Mouse (Mus musculus): ENCODE data around the gene Mybph. TPM values are rescaled to one million over a fixed set of nuclear protein-coding genes. Genes with fewer than 3 reads are reported as not detected.

The Mybph gene
- total and polyA plus RNA-seq, 3 experiments: not detected

DNA sequence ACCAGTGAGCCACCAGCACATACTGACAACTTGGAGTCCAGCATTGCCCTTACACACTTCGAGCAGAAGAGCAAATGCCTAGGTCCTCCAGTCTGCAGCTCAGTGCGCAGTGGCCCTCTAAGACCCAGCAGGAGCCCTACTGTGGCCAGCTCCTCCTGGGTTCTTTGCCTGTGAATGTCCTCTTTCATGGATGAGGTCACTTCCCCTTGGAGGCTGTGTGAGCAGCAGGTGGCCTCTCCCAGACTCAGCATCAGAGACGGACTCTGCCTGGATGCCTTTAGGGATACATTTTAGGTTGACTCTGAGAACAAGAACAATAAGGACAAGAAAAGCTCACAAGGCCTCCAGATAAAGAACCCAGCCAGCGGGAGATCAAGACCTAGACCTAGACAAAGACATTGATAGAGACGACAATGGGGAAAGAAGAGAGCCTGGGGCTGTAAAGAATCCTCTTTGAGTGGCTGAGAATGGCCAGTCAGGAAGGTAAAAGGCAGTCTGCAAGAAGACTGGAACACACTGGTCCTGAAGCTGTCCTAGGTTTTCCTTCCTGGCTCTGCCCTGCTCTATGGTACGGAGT, 17.0 kb downstream of the Mybph start:
- peaks cover 0 to 9% of the 10 kb centered on the region in 2 experiments; a peak in 2 of 4 replicates for H3K36me3 ChIP-seq (ENCODE audit: control insufficient read depth in 1 of 2, insufficient read depth in 2 of 2, low read length in 2 of 2)
- no peak overlapping the region for H3K4me3 ChIP-seq (ENCODE audit: control insufficient read depth in 1 of 2, insufficient read depth in 1 of 2, low read depth in 2 of 2, low read length in 2 of 2)
- no peak overlapping the region for H3K27ac ChIP-seq (ENCODE audit: control insufficient read depth, low read depth, low read length)
- no peaks in the 10 kb centered on the region for H3K79me2 ChIP-seq (ENCODE audit: control insufficient read depth, insufficient read depth, low read length, poor library complexity)
- H3K4me1 ChIP-seq (ENCODE audit: control insufficient read depth in 1 of 2, insufficient read depth in 2 of 2, low read length in 2 of 2): peaks cover 2 to 25% of the 10 kb centered on the region in 2 experiments; a peak in 3 of 4 replicates
- DNase-seq (ENCODE audit: low read depth, low spot score): no peak
- H3K9ac ChIP-seq (ENCODE audit: control insufficient read depth, low read depth, low read length, poor library complexity, severe bottlenecking): no peak overlapping the region
- TF ChIP-seq TBP (IDR thresholded peaks at IDR 0.05; ENCODE audit: low read depth, low read length): no peak
- no peak for TF ChIP-seq USF1 (IDR thresholded peaks at IDR 0.05; ENCODE audit: low read depth, low read length)
- no peak for TF ChIP-seq NRF1 (IDR thresholded peaks at IDR 0.05; ENCODE audit: insufficient read depth, low read depth, low read length, poor library complexity, severe bottlenecking)
- TF ChIP-seq SIN3A (IDR thresholded peaks at IDR 0.05; ENCODE audit: low read length): no peak
- TF ChIP-seq TAL1 (IDR thresholded peaks at IDR 0.05; ENCODE audit: low read length): no peak
- TF ChIP-seq MAFK (IDR thresholded peaks at IDR 0.05; ENCODE audit: borderline replicate concordance, low read depth, low read length): no peak
- TF ChIP-seq CHD2 (IDR thresholded peaks at IDR 0.05; ENCODE audit: low read length): no peak
- no peak for TF ChIP-seq E2F4 (IDR thresholded peaks at IDR 0.05; ENCODE audit: borderline replicate concordance, low read depth, low read length)
- no peak for TF ChIP-seq RAD21 (IDR thresholded peaks at IDR 0.05; ENCODE audit: low read depth, low read length)
- TF ChIP-seq JUND (IDR thresholded peaks at IDR 0.05; ENCODE audit: low read depth, low read length): no peak
- TF ChIP-seq SMC3 (IDR thresholded peaks at IDR 0.05; ENCODE audit: low read depth, low read length): no peak
- TF ChIP-seq ELF1 (IDR thresholded peaks at IDR 0.05; ENCODE audit: low read depth, low read length): no peak
- TF ChIP-seq ETS1 (IDR thresholded peaks at IDR 0.05; ENCODE audit: low read depth, low read length): no peak
- TF ChIP-seq POLR2AphosphoS2 (IDR thresholded peaks at IDR 0.05; ENCODE audit: low read length): no peak
- no peak for TF ChIP-seq MAX (IDR thresholded peaks at IDR 0.05; ENCODE audit: low read length)
- no peaks in the 10 kb centered on the region for H3K9me3 ChIP-seq (replicated peaks; ENCODE audit: insufficient read depth, low read length)
- H3K27me3 ChIP-seq (ENCODE audit: control insufficient read depth in 1 of 2, insufficient read depth in 2 of 2, low read length in 2 of 2): 0 out of 4 replicates have a peak, but pooled peaks cover 0 to 1% of the 10 kb centered on the region in 2 experiments

DNA sequence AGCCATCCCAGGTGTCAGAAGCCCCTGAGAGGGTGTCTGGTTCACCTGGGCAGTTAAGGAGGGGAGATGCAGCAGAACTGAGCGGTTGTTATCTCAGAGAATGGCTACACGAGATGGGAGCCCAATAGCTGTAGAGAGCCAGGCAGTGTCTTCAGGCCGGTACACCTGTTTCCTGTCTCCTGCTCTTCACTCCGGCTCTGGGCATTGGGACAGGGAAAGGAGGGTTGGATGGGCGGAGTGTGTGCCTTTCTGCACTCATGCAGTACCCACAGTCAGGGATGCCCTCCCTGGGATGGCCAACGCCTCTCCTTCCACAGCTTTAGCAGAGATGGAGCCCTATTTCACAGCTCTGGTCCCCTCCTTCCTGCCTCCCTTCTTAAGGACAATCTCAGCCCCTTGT, 17.8 kb downstream of the Mybph start:
- Histone ChIP-seq H3K36me3 (ENCODE audit: control insufficient read depth in 1 of 2, insufficient read depth in 2 of 2, low read length in 2 of 2) (peaks cover 0 to 6% of the 10 kb centered on the region in 2 experiments; a peak in 2 of 4 replicates), H3K9ac (ENCODE audit: control insufficient read depth, low read depth, low read length, poor library complexity, severe bottlenecking) (no peak overlapping the region), H3K4me1 (ENCODE audit: control insufficient read depth in 1 of 2, insufficient read depth in 2 of 2, low read length in 2 of 2) (peaks cover 2 to 18% of the 10 kb centered on the region in 2 experiments; a peak in 3 of 4 replicates), H3K4me3 (ENCODE audit: control insufficient read depth in 1 of 2, insufficient read depth in 1 of 2, low read depth in 2 of 2, low read length in 2 of 2) (no peak overlapping the region), H3K9me3 (replicated peaks; ENCODE audit: insufficient read depth, low read length) (no peaks in the 10 kb centered on the region), H3K27me3 (ENCODE audit: control insufficient read depth in 1 of 2, insufficient read depth in 2 of 2, low read length in 2 of 2) (0 out of 4 replicates have a peak, but pooled peaks cover 0 to 1% of the 10 kb centered on the region in 2 experiments), H3K79me2 (ENCODE audit: control insufficient read depth, insufficient read depth, low read length, poor library complexity) (no peaks in the 10 kb centered on the region), H3K27ac (ENCODE audit: control insufficient read depth, low read depth, low read length) (no peak overlapping the region)
- TF ChIP-seq SIN3A (IDR thresholded peaks at IDR 0.05; ENCODE audit: low read length) (no peak), TBP (IDR thresholded peaks at IDR 0.05; ENCODE audit: low read depth, low read length) (no peak), MAZ (IDR thresholded peaks at IDR 0.05; ENCODE audit: low read depth, low read length) (no peak), TCF12 (IDR thresholded peaks at IDR 0.05; ENCODE audit: low read depth, low read length) (no peak), EP300 (IDR thresholded peaks at IDR 0.05; ENCODE audit: low read depth in 1 of 2, low read length in 2 of 2) (no peak), MYC (IDR thresholded peaks at IDR 0.05; ENCODE audit: low read depth, low read length) (no peak), MXI1 (IDR thresholded peaks at IDR 0.05; ENCODE audit: low read depth, low read length) (no peak), SMC3 (IDR thresholded peaks at IDR 0.05; ENCODE audit: low read depth, low read length) (no peak), ETS1 (IDR thresholded peaks at IDR 0.05; ENCODE audit: low read depth, low read length) (no peak), CHD2 (IDR thresholded peaks at IDR 0.05; ENCODE audit: low read length) (no peak), BHLHE40 (IDR thresholded peaks at IDR 0.05; ENCODE audit: borderline replicate concordance, low read depth, low read length) (no peak), MYB (IDR thresholded peaks at IDR 0.05; ENCODE audit: low read depth, low read length) (no peak), GATA1 (IDR thresholded peaks at IDR 0.05; ENCODE audit: low read depth, low read length) (no peak), NELFE (IDR thresholded peaks at IDR 0.05; ENCODE audit: low read depth, low read length) (no peak), POLR2AphosphoS5 (IDR thresholded peaks at IDR 0.05; ENCODE audit: borderline replicate concordance, low read depth, low read length) (no peak), MAFK (IDR thresholded peaks at IDR 0.05; ENCODE audit: borderline replicate concordance, low read depth, low read length) (no peak), ELF1 (IDR thresholded peaks at IDR 0.05; ENCODE audit: low read depth, low read length) (no peak)
- no peak for DNase-seq (ENCODE audit: low read depth, low spot score)
